In the genomic region with DNA sequence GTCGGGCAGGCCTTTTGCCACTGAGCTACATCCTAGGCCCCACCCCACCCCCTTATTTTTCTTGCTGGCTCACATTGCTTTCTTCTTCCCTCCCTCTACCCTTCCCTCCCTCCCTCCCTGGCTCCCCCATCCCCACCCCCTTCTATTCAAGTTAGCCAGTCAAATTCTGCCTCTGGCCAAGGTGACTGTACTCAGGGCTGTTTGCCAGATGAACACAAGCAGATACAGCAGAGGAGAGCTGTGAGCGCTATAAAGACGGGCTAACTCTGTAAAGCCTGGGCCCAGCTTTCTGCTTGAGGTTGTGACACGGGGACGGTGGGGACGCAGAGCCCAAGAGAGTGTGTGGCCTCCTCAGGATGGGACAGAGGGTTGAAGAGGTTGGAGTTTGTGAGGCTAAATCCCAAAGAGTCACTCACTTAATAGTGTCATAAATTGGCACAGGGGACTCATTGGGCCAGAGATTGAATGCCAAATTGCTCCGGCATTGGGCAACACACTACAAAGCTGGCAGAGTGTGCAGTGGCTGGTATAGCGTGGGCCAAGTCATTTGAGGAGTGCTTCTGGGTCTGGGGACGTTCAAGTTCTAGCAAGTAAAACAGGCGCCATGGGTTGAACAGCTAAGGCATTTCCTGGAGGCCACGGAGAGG, we compare ENCODE assay signal across 10 mouse cellular contexts.
DNase-seq lines count a peak whose midpoint lies in the region; ATAC-seq and TF ChIP-seq lines count a peak whose summit lies in the region.
"Had no signal": no experiment of that assay in that cellular context is flagged by ENCODE, and none has a peak within 500 bp of the region (broad histone marks: within the 10 kb centered on the region; RNA-seq: fewer than 3 reads in every experiment).

No protein-coding gene starts in this region.

- 52% methylated on average over 11 of the region's 11 CpGs for WGBS in kidney, embryonic 14.5 days
- 47% methylated on average over 11 of the region's 11 CpGs for WGBS in embryonic facial prominence, embryonic 11.5 days
- WGBS in heart, postnatal 0 days, result 42% methylated on average over 11 of the region's 11 CpGs

- no peak overlapping the region for H3K27ac ChIP-seq in kidney, embryonic 14.5 days (ENCODE audit: low read depth, low read length)
- no peak overlapping the region; the same call in 1 of the 2 replicates for H3K27ac ChIP-seq in embryonic facial prominence, embryonic 11.5 days (replicated peaks; ENCODE audit: low read depth, low read length)
- peak overlapping the region; percentile 43; the same call in 1 of the 2 replicates for H3K27ac ChIP-seq in heart, postnatal 0 days (ENCODE audit: low read depth)
- no peak overlapping the region for H3K27ac ChIP-seq in left cerebral cortex, adult 2 months
- H3K27ac ChIP-seq: liver, embryonic 15.5 days had no signal

- intact Hi-C loops in left cerebral cortex, adult 2 months (cut with DNase I), result no loop called here

- no peak for ATAC-seq in kidney, embryonic 14.5 days (ENCODE audit: low FRiP score, low TSS enrichment)
- no peak for ATAC-seq in embryonic facial prominence, embryonic 11.5 days (replicated peaks; ENCODE audit: insufficient number of reproducible peaks, low FRiP score, low TSS enrichment, low read depth)
- ATAC-seq in heart, postnatal 0 days (ENCODE audit: insufficient read depth, low read depth), result peak; percentile 82
- no peak for ATAC-seq in CD4-positive, CD25-positive, alpha-beta regulatory T cell, adult 4 months
- ATAC-seq: Patski had no signal

- H3K4me2 ChIP-seq in kidney, embryonic 14.5 days (replicated peaks; ENCODE audit: low read depth, low read length), result no peak overlapping the region
- no peak overlapping the region for H3K4me2 ChIP-seq in embryonic facial prominence, embryonic 11.5 days (ENCODE audit: low read depth, low read length)
- H3K4me2 ChIP-seq in heart, postnatal 0 days (ENCODE audit: low read depth, low read length), result no peak overlapping the region
- H3K4me2 ChIP-seq: liver, embryonic 15.5 days had no signal

- no peaks in the 10 kb centered on the region for H3K27me3 ChIP-seq in kidney, embryonic 14.5 days (ENCODE audit: control insufficient read depth, insufficient read depth, low read length)
- no peaks in the 10 kb centered on the region for H3K27me3 ChIP-seq in embryonic facial prominence, embryonic 11.5 days (ENCODE audit: control insufficient read depth, insufficient read depth, low read length)
- no peaks in the 10 kb centered on the region for H3K27me3 ChIP-seq in heart, postnatal 0 days (ENCODE audit: control insufficient read depth, insufficient read depth, low read length)
- H3K27me3 ChIP-seq: Patski had no signal

- H3K4me1 ChIP-seq in kidney, embryonic 14.5 days (ENCODE audit: control insufficient read depth, insufficient read depth, low read length), result peaks cover 11% of the 10 kb centered on the region
- H3K4me1 ChIP-seq in embryonic facial prominence, embryonic 11.5 days (ENCODE audit: control insufficient read depth, insufficient read depth, low read length), result peaks cover 3% of the 10 kb centered on the region; the same call in 1 of the 2 replicates
- peaks cover 10% of the 10 kb centered on the region; the same call in 1 of the 2 replicates for H3K4me1 ChIP-seq in heart, postnatal 0 days (ENCODE audit: control insufficient read depth, insufficient read depth)

- peak; percentile 55 for DNase-seq in kidney, adult 9 months
- peak; percentile 62 for DNase-seq in embryonic facial prominence, embryonic 11.5 days (ENCODE audit: low spot score)
- DNase-seq in heart, postnatal 0 days (ENCODE audit: low spot score), result peak; percentile 78
- peak; percentile 63 for DNase-seq in lung, postnatal 25 days (ENCODE audit: low spot score)
- DNase-seq in left cerebral cortex, adult 2 months (ENCODE audit: extremely low spot score in 1 of 2, low spot score in 2 of 2), result no peak
- no peak for DNase-seq in spleen, adult 12 weeks (ENCODE audit: low spot score)

- TF ChIP-seq CTCF in heart, postnatal 0 days (IDR thresholded peaks at IDR 0.05; ENCODE audit: low read depth), result no peak
- no peak for TF ChIP-seq CTCF in left cerebral cortex, adult 2 months (IDR thresholded peaks at IDR 0.05)

- H3K9ac ChIP-seq in kidney, embryonic 14.5 days (ENCODE audit: low read depth, low read length), result no peak overlapping the region
- no peak overlapping the region for H3K9ac ChIP-seq in embryonic facial prominence, embryonic 11.5 days (replicated peaks; ENCODE audit: low read length)
- no peak overlapping the region for H3K9ac ChIP-seq in heart, postnatal 0 days (replicated peaks; ENCODE audit: low read depth, low read length)
- H3K9ac ChIP-seq: liver, embryonic 15.5 days had no signal

- TF ChIP-seq EP300 in heart, postnatal 0 days (IDR thresholded peaks at IDR 0.05; ENCODE audit: low read depth), result no peak

- no peak overlapping the region for H3K4me3 ChIP-seq in kidney, embryonic 14.5 days (ENCODE audit: low read length)
- H3K4me3 ChIP-seq in embryonic facial prominence, embryonic 11.5 days (ENCODE audit: low read depth, low read length), result no peak overlapping the region
- no peak overlapping the region for H3K4me3 ChIP-seq in heart, postnatal 0 days (ENCODE audit: low read depth, low read length)
- no peak overlapping the region for H3K4me3 ChIP-seq in left cerebral cortex, adult 2 months
- H3K4me3 ChIP-seq: liver, embryonic 15.5 days had no signal

- no peaks in the 10 kb centered on the region for H3K36me3 ChIP-seq in kidney, embryonic 14.5 days (ENCODE audit: control insufficient read depth, insufficient read depth, low read length)
- no peaks in the 10 kb centered on the region for H3K36me3 ChIP-seq in embryonic facial prominence, embryonic 11.5 days (replicated peaks; ENCODE audit: control insufficient read depth, insufficient read depth, low read depth, low read length)
- no peaks in the 10 kb centered on the region for H3K36me3 ChIP-seq in heart, postnatal 0 days (replicated peaks; ENCODE audit: control insufficient read depth, insufficient read depth, low read length)
- H3K36me3 ChIP-seq: liver, embryonic 15.5 days had no signal

- no peaks in the 10 kb centered on the region for H3K9me3 ChIP-seq in kidney, embryonic 14.5 days (ENCODE audit: control insufficient read depth, low read length)
- H3K9me3 ChIP-seq in embryonic facial prominence, embryonic 11.5 days (replicated peaks; ENCODE audit: control insufficient read depth, low read length), result no peaks in the 10 kb centered on the region
- H3K9me3 ChIP-seq in heart, postnatal 0 days (replicated peaks; ENCODE audit: control insufficient read depth, low read length), result no peaks in the 10 kb centered on the region
- H3K9me3 ChIP-seq: liver, embryonic 15.5 days had no signal

Comparison
In these comparisons a context has a peak if more than half of its experiments do, and no peak if none do; other contexts are left out.
1. DNase-seq: peak in kidney, adult 9 months (single experiment), embryonic facial prominence, embryonic 11.5 days (single experiment), heart, postnatal 0 days (single experiment) and lung, postnatal 25 days (single experiment); none in left cerebral cortex, adult 2 months (0 of 2) and spleen, adult 12 weeks (single experiment).